Mouse (Mus musculus) megakaryocyte, embryonic 14.5 days (primary cell): ENCODE measurements around the gene Sacs.

ENCODE experiments used
- FLI1 ChIP-seq: IDR thresholded peaks from 2 replicates; pipeline ENCODE4 v1.6.1; 2012; ENCODE audit warnings: low read length, inconsistent platforms, mixed read lengths
- GATA1 ChIP-seq: IDR thresholded peaks from 3 replicates; pipeline ENCODE4 v1.6.1; 2012; ENCODE audit warnings: mixed read lengths, low read length, inconsistent platforms, borderline replicate concordance

DNA sequence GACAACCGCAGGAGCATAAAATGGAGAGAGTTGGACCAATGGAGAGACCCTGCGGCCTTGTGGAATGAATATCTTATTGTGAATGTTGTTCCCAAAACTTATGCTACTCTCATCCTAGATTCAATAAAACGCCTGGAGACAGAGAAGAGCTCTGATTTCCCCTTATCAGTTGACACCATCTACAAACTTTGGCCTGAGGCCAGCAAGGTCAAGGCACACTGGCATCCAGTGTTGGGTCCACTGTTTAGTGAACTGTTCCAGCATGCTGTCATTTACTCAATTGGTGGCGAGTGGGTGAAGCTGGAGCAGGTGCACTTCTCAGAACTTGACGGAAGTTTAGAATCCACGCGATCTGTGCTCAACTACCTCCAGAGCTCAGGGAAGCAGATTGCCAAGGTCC, 53.6 kb downstream of the Sacs start:
- TF ChIP-seq FLI1: no peak
- no peak for TF ChIP-seq GATA1
